Mouse (Mus musculus): ENCODE results near the gene Mapk10. TPM values are rescaled to one million over a fixed set of nuclear protein-coding genes. Genes with fewer than 3 reads are reported as not detected.

Mapk10 gene
- polyA plus RNA-seq, 1 experiment: 36.1 TPM

DNA sequence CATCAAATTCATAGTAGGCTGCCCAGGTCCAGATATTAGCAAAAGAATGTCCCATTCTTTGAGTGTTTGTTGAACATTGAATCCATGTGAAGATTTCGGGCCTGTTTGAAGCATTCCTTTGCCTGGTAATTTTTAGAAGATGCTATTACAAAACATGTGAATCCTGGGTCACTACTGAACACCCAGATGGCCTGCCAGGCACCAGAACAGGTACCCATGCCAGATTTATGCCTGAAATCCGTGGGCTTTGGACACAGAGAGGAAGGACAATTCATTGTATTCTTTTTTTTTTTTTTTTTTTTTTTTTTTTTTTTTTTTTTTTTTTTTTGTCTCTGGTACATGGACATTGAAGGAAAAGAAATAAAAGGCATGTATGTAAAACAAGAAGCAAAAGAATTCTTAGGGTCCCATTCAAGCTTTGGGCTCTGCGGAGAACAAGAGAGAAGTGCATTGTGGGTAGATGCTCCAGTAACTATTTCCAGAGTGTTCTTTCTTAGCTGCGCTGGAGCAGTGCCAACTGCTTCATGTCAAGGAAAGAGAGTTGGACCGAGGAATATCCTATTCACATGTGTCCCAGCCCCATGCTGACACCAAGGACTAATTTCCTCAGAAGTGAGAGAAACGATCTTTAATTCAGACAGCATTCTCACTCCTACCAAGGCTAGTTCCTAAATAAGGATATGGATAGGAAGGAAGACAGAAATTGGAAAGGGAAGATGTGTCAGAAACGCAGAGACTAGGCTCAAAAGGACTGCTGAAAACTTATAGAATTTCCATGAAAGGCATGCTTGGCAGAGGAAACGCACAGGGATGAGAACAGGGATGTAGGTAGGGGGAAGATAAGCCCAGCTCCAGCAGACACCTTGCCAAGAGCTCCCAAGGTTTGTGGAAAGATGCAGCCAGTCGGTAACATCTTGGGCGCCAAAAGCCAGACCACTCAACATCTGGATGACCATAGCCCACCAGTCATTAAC lies 105.4 kb downstream of the Mapk10 start:
- Histone ChIP-seq H3K27ac (ENCODE audit: control insufficient read depth, insufficient read depth, low read depth, low read length) (no peak overlapping the region), H3K36me3 (ENCODE audit: control insufficient read depth, insufficient read depth, low read length) (no peaks in the 10 kb centered on the region), H3K4me1 (ENCODE audit: control insufficient read depth, insufficient read depth, low read length) (no peaks in the 10 kb centered on the region), H3K4me3 (ENCODE audit: control insufficient read depth, low read depth, low read length) (no peak overlapping the region), H3K27me3 (ENCODE audit: control insufficient read depth, insufficient read depth, low read length) (no peaks in the 10 kb centered on the region)
- TF ChIP-seq POLR2A (IDR thresholded peaks at IDR 0.05; ENCODE audit: control insufficient read depth, low read depth, low read length) (no peak), CTCF (IDR thresholded peaks at IDR 0.05; ENCODE audit: control insufficient read depth, insufficient read depth, insufficient replicate concordance, low read depth, low read length) (no peak)

DNA sequence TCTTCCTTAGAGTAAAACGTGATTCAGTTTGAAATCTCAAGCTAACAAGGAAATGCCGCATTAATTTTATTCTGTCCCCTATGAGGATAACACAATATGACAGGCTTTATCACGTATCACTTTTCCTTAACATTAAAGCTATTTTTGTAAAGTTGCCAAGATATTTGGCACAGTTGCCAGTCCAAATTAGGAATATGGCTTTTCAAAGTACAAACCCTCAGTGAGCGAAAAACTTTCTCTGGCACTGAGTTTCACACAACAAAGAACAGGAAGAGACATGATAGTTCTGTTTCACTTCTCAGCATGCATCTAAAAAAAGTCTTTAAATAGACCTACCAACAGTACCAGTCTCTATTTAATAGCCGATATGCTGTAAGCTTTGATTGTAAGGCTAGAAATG lies 107.1 kb downstream of the Mapk10 start:
- Histone ChIP-seq H3K4me3 (ENCODE audit: control insufficient read depth, low read depth, low read length) (no peak overlapping the region), H3K36me3 (ENCODE audit: control insufficient read depth, insufficient read depth, low read length) (no peaks in the 10 kb centered on the region), H3K4me1 (ENCODE audit: control insufficient read depth, insufficient read depth, low read length) (no peaks in the 10 kb centered on the region), H3K27me3 (ENCODE audit: control insufficient read depth, insufficient read depth, low read length) (no peaks in the 10 kb centered on the region), H3K27ac (ENCODE audit: control insufficient read depth, insufficient read depth, low read depth, low read length) (no peak overlapping the region)
- TF ChIP-seq CTCF (IDR thresholded peaks at IDR 0.05; ENCODE audit: control insufficient read depth, insufficient read depth, insufficient replicate concordance, low read depth, low read length) (no peak), POLR2A (IDR thresholded peaks at IDR 0.05; ENCODE audit: control insufficient read depth, low read depth, low read length) (no peak)

DNA sequence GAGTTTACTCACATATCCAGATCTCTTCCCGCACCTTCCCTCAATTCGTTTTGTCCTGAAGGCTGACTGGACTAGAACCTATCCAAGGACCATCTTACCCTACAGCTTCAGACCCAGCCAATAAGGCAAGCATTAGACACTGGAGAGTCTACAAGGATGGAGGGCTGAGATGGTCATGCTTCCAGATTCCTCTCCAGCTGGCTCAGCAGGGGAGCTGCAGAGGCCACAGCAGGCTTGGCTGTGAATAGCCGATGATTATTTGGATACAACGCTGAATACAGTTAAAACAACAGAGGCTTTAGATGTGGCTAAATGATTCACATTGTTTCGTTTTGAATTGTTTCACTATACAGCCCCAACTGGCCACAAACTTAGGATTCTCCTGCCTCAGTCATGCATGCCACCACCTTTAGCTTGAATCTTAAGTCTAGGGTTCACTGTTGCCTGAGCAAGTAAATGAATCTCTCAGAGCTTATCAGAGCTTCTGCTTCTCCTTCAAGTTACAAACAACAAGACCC lies 108.2 kb downstream of the Mapk10 start:
- H3K27ac ChIP-seq (ENCODE audit: control insufficient read depth, insufficient read depth, low read depth, low read length): no peak overlapping the region
- H3K36me3 ChIP-seq (ENCODE audit: control insufficient read depth, insufficient read depth, low read length): no peaks in the 10 kb centered on the region
- no peak overlapping the region for H3K4me3 ChIP-seq (ENCODE audit: control insufficient read depth, low read depth, low read length)
- H3K4me1 ChIP-seq (ENCODE audit: control insufficient read depth, insufficient read depth, low read length): no peaks in the 10 kb centered on the region
- H3K27me3 ChIP-seq (ENCODE audit: control insufficient read depth, insufficient read depth, low read length): no peaks in the 10 kb centered on the region
- no peak for TF ChIP-seq POLR2A (IDR thresholded peaks at IDR 0.05; ENCODE audit: control insufficient read depth, low read depth, low read length)
- no peak for TF ChIP-seq CTCF (IDR thresholded peaks at IDR 0.05; ENCODE audit: control insufficient read depth, insufficient read depth, insufficient replicate concordance, low read depth, low read length)

DNA sequence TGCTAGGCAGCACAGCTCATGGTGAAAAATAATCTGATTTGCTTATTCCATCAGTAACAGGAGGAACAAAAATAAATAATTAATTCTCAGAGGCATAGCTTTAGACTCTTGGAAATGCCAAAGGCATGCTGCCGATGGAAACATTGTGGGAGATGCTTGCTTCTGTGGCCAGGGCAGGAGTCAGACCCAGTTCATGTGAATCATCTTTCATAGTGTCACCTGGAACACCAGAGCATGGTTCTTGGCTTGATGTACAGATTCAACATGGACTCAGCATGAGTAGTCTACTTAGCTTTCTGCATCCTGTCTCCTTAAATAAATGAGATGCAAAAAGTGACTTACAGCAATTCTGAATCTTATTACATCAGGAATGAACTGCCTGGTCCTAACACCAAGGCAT lies 109.0 kb downstream of the Mapk10 start:
- Histone ChIP-seq H3K36me3 (ENCODE audit: control insufficient read depth, insufficient read depth, low read length) (no peaks in the 10 kb centered on the region), H3K4me3 (ENCODE audit: control insufficient read depth, low read depth, low read length) (no peak overlapping the region), H3K4me1 (ENCODE audit: control insufficient read depth, insufficient read depth, low read length) (no peaks in the 10 kb centered on the region), H3K27ac (ENCODE audit: control insufficient read depth, insufficient read depth, low read depth, low read length) (no peak overlapping the region), H3K27me3 (ENCODE audit: control insufficient read depth, insufficient read depth, low read length) (no peaks in the 10 kb centered on the region)
- TF ChIP-seq POLR2A (IDR thresholded peaks at IDR 0.05; ENCODE audit: control insufficient read depth, low read depth, low read length) (no peak), CTCF (IDR thresholded peaks at IDR 0.05; ENCODE audit: control insufficient read depth, insufficient read depth, insufficient replicate concordance, low read depth, low read length) (no peak)

DNA sequence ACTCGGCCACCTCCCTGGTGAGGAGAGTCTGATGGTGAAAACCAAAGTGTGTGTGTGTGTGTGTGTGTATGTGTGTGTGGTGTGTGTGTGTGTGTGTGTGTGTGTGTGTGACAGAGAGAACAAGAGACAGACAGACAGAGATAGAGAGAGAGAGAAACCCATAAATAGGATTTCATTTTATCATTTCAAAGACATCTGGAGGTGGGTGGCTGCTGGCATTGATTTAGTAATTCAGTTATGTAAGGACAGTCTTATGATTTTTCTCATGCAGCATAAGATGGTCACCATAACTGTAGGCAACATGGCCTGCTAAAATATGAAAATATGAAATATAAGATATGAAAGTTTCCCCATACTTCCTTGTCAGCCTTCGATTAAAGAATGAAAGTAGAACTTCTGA lies 117.0 kb downstream of the Mapk10 start:
- no peak overlapping the region for H3K4me3 ChIP-seq (ENCODE audit: control insufficient read depth, low read depth, low read length)
- H3K4me1 ChIP-seq (ENCODE audit: control insufficient read depth, insufficient read depth, low read length): no peaks in the 10 kb centered on the region
- TF ChIP-seq CTCF (IDR thresholded peaks at IDR 0.05; ENCODE audit: control insufficient read depth, insufficient read depth, insufficient replicate concordance, low read depth, low read length) (no peak), POLR2A (IDR thresholded peaks at IDR 0.05; ENCODE audit: control insufficient read depth, low read depth, low read length) (no peak)
- no peaks in the 10 kb centered on the region for H3K27me3 ChIP-seq (ENCODE audit: control insufficient read depth, insufficient read depth, low read length)
- no peak overlapping the region for H3K27ac ChIP-seq (ENCODE audit: control insufficient read depth, insufficient read depth, low read depth, low read length)
- H3K36me3 ChIP-seq (ENCODE audit: control insufficient read depth, insufficient read depth, low read length): no peaks in the 10 kb centered on the region

DNA sequence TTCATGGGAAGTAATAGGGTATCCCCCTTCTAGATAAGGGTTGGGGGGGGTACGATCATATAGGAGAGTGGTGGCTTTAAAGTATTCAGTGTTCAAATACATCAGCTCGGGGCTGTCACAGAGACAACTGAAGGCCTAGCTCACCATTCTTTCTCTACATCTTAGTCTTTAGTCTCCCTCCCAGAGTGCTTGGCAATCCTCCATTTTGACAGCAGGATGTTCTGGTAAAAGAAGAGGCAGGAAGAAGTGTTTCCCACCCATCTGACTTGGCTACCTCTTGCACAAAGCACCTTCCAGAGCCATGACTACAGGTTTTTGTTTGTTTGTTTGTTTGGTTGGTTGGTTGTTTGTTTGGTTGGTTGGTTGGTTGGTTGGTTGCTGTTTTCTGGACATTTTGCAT lies 125.3 kb downstream of the Mapk10 start:
- H3K4me1 ChIP-seq (ENCODE audit: control insufficient read depth, insufficient read depth, low read length): no peaks in the 10 kb centered on the region
- H3K36me3 ChIP-seq (ENCODE audit: control insufficient read depth, insufficient read depth, low read length): no peaks in the 10 kb centered on the region
- TF ChIP-seq CTCF (IDR thresholded peaks at IDR 0.05; ENCODE audit: control insufficient read depth, insufficient read depth, insufficient replicate concordance, low read depth, low read length) (no peak), POLR2A (IDR thresholded peaks at IDR 0.05; ENCODE audit: control insufficient read depth, low read depth, low read length) (no peak)
- H3K27me3 ChIP-seq (ENCODE audit: control insufficient read depth, insufficient read depth, low read length): no peaks in the 10 kb centered on the region
- no peak overlapping the region for H3K27ac ChIP-seq (ENCODE audit: control insufficient read depth, insufficient read depth, low read depth, low read length)
- H3K4me3 ChIP-seq (ENCODE audit: control insufficient read depth, low read depth, low read length): no peak overlapping the region

DNA sequence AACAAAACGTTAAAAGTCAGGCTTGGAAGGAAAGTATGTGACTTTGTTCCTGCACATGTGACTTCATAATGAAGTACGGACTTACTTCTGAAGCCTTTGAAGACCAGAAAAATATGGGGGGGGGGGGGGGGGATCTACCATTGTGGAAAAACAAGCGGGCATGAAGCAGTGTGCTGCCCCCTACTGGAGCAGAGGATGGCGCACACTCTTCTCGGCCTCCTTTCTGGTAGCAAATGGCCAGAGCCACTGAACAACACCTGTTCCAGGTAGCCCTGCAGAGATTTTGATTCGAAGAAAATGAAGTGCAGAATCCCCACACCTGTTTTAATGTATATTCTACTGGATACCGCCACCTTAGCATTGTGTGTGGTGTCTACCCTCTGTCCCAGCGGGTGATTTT lies 135.7 kb downstream of the Mapk10 start:
- Histone ChIP-seq H3K4me1 (ENCODE audit: control insufficient read depth, insufficient read depth, low read length) (peaks cover 2% of the 10 kb centered on the region; the same call in 1 of the 2 replicates), H3K27me3 (ENCODE audit: control insufficient read depth, insufficient read depth, low read length) (no peaks in the 10 kb centered on the region), H3K4me3 (ENCODE audit: control insufficient read depth, low read depth, low read length) (no peak overlapping the region), H3K36me3 (ENCODE audit: control insufficient read depth, insufficient read depth, low read length) (no peaks in the 10 kb centered on the region), H3K27ac (ENCODE audit: control insufficient read depth, insufficient read depth, low read depth, low read length) (no peak overlapping the region)
- peak; percentile 44; the same call in 1 of the 2 replicates for TF ChIP-seq CTCF (IDR thresholded peaks at IDR 0.05; ENCODE audit: control insufficient read depth, insufficient read depth, insufficient replicate concordance, low read depth, low read length)
- TF ChIP-seq POLR2A (IDR thresholded peaks at IDR 0.05; ENCODE audit: control insufficient read depth, low read depth, low read length): no peak
